Mouse (Mus musculus) frontal cortex, postnatal 25 days (tissue): ENCODE results near the gene Mylk3.

Experiments
- DNase-seq, 2 experiments: peaks; one replicate each; pipeline ENCODE4 v3.0.0; 2022; ENCODE audit warnings: low spot score in 2 of 2

Gene Mylk3

DNA sequence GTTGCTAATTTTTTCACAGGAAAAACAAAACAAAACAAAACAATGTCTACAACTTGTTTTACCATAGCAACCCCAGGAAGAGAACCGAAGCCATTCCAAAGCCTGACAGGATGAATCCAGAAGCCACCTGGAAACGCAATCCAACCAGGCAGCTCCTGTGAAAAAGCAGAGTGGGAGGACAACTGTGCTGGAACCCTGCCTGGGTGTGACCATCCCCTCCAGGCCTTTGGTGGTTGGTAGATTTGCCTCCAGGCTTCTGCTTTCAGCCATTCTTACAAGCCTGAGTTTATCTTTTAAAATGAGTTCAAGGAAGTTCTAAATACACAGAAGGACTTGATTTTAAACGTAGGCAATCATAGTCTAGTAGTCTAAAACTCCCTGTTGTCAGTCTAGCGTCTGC, 4.2 kb downstream of the Mylk3 start:
- no peak for DNase-seq

GRCm38 (mm10) chr8:85380824-85381209, 5.3 kb downstream of the Mylk3 start:
- DNase-seq, result no peak

- DNase-seq, result no peak
These were observed 5.9 kb downstream of the Mylk3 start for GRCm38 (mm10) chr8:85380123-85380823.

DNA sequence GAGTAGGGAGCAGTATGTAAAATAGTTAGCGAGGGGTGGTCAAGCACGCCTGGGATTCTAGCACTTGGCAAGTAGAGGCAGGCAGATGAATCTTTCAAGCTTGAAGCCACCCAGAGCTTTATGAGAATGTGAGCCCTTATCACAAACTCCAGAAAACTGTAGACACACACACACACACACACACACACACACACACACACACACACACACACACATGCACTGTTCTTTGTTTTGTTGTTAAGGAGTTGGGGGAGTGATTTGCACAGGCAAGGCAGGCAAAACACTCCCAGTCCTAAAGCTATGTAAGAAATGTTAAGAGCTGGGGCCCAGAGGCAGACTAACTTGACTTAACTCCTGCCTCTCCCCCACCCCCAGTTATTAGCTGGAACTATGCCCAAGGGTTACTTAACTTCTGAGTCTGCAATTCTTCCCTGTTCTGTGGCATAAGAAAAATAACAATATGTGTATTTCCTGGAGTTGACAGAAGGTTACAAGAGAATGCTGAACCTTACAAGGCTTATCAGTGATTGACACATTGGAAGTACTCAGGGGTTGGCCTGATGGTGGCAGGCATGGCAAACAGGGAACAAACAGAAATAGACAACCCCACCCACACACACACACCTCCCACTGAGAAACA, 6.9 kb downstream of the Mylk3 start:
- no peak for DNase-seq

DNA sequence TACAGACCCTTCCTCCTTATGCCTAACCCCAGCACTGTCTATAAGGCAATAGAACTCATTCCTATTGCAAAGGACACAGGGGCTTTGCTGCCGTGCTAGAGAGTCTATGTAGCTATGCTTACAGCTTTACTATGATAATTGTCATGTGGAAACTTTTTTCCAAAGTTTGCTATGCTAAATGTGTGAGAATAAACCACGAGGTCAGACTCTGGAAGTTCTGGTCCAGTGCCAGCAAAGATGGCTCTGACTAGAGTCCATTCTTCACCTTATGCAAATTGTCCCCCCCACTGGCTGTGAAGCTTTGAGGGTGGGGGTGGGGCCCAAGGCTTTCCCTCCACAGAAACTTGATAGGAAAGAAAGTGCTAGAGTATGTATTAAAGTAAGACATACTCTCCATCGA, 9.6 kb downstream of the Mylk3 start:
- DNase-seq, result no peak

DNA sequence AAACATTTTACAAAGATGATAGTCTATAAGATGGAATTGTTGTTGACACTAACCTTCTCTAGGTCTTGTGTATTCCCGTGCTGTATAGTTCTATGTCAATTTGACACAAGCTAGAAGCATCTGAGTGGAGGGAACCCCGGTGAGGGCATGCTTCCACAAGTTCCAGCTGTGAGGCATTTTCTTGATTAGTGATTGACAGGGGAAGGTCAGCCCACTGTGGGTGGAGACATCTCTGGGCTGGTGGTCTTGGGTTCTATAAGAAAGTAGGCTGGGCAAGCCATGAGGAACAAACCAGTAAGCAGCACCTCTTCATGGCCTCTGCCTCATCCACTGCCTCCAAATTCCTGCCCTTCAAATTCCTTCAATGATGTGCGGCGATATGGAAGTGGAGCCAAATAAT, 11.9 kb downstream of the Mylk3 start:
- DNase-seq, result no peak

DNA sequence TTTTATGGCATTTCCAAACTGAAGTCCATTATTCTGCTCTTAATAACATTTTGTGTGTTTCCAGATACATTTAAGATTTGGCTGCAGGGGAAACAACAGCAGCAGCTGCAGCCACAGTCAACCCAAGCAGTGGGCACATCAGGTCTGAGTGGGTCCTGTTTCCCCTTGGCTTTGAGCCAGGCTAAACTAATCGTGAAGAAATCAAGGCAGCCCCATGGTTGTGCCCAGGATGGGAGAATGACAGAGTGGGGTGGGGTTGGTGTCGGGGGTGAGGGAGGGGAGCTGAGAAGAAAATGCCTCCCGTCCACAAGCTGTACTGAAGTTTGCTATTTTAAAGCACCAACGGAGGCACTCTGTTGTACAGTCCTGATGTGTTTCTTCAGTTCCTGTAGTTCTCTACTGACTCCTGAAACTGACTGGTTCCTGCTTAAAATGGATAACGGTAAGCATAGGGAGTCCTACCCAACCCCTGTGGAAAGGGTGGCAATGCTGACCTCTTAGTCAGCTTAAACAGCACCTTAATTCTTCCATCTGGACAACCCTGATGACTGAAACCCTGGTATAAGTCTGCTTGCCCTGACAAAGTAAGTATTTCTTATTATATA, 12.6 kb downstream of the Mylk3 start:
- no peak for DNase-seq

- no peak for DNase-seq
These were observed 13.7 kb downstream of the Mylk3 start for GRCm38 (mm10) chr8:85372465-85372839.

DNA sequence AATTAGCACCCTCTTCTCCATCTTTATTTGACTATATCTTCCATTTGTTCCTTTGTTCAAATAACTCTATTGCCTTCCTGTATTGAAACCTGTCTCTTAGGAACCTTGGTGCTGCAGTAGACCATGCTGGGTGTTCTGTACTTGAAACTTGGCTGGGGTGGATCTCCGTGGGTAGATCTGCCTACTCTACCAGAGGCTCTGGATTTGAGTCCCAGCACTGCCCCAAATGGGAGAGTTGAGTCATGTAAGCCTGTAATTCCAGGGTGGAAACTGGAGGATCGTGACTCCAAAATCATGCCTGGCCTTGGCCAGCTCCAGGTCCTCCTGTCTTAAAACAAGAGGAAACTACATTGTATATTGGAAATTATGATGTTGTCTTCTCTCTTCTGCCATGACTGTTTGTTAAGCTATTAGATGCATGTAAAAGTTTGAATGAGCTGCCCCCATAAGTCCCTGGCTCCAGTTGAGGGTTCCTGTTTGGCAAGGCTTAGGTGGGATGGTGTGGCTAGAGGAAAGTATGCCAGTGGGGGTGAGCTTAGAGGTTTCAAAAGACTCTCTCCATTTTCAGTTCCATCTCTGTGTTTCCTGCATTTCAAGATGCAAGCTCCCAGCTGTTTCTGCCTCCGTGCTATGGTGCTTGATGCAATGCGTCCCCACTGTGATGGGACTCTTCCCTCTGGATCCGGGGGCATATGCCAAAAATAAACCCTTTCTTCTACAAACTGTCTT, 14.2 kb downstream of the Mylk3 start:
- no peak for DNase-seq

- no peak for DNase-seq
These were observed 21.0 kb downstream of the Mylk3 start for GRCm38 (mm10) chr8:85365176-85365575.

GRCm38 (mm10) chr8:85364628-85365027, 21.5 kb downstream of the Mylk3 start:
- DNase-seq, result no peak

DNA sequence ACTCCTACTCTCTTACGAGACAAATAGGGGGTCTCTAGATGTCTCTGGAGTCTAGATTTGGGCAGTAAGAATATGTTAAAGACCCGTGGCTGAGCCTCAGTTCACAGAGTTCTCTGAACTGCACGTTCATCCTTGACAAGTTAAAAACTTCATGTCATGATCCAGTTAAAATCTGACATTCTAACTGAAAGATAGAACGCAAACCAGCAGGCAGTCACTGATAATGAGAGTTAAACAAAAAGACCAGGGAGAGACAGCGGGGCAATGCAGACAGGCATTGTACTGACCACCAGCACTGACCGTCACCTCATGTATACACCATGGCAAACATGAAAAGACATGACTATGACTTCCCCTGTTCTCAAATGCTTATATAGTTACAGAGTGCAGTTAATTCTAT, 22.7 kb downstream of the Mylk3 start:
- DNase-seq, result no peak

GRCm38 (mm10) chr8:85362211-85362610, 23.9 kb downstream of the Mylk3 start:
- no peak for DNase-seq

- no peak for DNase-seq
These were observed 32.9 kb downstream of the Mylk3 start for GRCm38 (mm10) chr8:85353287-85353686.

GRCm38 (mm10) chr8:85339871-85340573, 46.1 kb downstream of the Mylk3 start:
- DNase-seq, result no peak

DNA sequence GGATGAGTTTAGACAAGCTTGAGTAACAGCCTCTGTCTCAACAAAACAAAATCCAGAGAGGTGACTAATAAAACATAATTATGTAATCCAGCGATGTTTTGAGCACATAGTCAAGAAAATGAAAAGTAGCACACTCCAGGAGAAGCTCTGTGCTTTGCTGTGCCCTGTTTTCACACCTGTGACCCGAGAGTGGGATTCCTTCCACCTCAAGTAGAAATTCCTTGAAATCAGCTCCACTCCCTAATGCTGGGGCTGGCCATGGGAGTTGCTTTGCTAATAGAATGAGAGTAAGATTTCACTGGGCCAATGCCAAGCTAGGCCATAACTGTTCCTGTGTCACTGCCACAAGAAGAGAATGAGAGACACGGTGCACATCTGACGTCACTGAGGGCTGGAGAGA, 48.5 kb downstream of the Mylk3 start:
- no peak for DNase-seq

DNA sequence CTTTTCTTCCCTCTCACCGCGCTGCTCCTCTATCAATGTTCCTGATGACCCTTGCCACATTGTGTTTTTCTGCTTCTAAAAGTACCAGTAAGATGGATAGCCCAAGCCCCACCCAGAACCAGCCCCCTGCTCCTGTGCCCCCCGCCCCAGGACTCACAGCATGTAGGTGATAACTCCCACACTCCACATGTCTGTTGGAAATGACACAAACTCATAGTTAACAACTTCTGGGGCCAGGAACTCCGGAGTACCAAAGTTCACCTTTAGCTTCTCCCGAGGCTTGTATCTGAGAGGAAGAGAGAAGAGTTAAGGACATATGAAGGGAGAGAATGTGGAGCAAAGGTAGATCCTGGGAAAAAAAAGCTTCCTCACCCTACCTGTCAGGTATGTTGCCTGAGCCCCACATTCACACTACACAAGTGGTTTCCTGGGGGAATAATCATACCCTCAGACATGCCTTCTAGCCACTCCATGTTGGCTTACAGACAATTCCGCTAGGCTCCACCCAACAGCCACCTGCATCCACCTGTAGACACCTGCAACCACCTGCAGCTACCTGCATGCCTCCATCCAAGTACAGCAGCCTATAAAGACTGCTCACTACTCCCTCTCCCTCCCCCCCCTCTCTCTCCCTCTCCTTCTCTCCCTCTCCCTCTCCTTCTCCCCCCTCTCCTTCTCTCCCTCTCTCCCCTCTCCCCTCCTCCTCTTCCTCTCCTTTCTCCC, 49.8 kb downstream of the Mylk3 start:
- DNase-seq, result no peak

DNA sequence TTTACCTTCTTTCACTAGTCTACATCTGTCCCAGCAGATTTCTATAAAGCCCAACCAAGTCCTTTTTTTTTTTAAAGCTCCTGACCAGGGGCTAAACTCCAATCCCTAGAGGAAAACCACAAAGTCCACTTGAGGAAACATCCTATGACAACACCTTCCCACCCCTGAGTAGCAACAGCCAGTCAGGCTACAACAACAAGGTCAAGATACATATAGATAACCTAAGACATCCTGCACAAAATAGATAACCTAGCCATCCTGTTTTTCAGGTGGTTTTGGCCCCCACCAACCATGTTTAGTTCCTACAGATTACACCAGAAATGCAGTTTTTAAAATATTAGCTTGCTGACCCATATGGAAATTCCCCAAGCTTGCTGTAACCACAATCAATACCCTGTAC, 51.0 kb downstream of the Mylk3 start:
- DNase-seq, result no peak

GRCm38 (mm10) chr8:85329506-85329905, 56.6 kb downstream of the Mylk3 start:
- no peak for DNase-seq

DNA sequence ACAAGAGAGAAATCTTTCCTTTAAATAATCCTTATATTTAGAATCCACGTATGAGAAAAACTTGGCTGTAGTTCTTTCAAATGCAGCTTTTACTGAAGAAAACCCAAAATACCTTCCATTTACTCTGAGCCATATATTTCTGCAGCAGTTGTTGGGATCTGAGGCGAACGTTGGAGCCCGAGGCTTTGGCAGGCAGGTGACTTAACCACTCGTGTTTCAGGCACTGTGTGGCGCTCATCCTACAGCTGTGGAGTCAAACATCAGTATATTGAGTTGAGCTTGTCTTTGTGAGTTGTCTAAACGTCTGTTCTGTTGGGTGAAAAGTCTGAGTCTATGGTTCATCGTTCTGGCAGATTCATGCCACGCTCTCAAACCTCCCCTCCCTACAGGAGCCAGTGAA, 59.1 kb downstream of the Mylk3 start:
- no peak for DNase-seq

- no peak for DNase-seq
These were observed 63.1 kb downstream of the Mylk3 start for GRCm38 (mm10) chr8:85323084-85323483.
